Mouse (Mus musculus): ENCODE results near the gene Gtpbp8. TPM values are rescaled to one million over a fixed set of nuclear protein-coding genes. Genes with fewer than 3 reads are reported as not detected.
A peak's percentile ranks its signal among the peaks of the same experiment; 100 is the strongest.

Gtpbp8 gene
- polyA plus RNA-seq, 1 experiment from 2014 or later = 34.1 TPM

DNA sequence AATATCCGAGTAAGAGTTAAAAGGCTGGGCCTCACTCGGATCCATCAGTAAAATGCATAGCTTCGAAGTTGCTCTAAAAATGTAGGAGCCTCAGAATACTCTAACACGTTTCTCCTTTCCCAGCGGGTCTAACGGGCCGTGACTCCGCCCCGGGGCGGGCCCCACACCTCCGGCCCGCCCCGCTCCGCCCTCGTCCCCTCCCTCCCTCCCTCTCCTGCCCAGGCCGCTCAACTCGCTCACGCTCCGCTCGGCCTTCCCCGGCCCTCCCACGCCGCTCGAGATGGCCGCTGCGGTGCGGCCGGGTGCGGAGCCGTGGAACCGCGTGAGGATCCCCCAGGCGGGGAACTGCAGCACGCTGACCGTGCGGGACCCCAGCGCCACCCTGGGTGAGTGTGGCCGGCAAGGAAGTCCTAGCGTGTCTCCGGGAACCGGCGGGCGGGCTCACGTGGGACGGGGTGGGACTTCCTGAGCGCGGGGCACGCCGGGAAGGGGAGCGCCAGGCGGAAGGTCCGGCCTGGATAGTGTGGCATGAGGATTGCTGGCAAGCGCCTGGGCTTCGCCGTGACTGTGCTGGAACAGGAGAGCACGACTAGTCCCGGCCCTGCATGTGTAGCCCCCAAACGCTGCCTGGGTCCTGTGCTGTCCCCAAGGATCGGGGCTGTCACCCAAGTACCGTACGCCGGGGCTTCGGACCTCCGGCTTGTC is 21.9 kb downstream of the Gtpbp8 start, which contains the start of gene Nepro:
Gene Nepro (plus strand): TSS at position 219 of the 705 bp plus-strand sequence.
- Histone ChIP-seq H3K4me2 (peak within 1 kb of the TSS; percentile 74), H3K9ac (peak within 1 kb of the TSS; percentile 80), H3K27me3 (no peaks in the 10 kb centered on the region), H3K9me3 (replicated peaks) (no peaks in the 10 kb centered on the region), H3K27ac (peak within 1 kb of the TSS; percentile 87), H3K4me3 (peak within 1 kb of the TSS; percentile 76), H3K36me3 (ENCODE audit: poor library complexity, severe bottlenecking) (peaks cover 17% of the 10 kb centered on the region), H3K4me1 (peaks cover 21% of the 10 kb centered on the region)
- peak; percentile 97 for ATAC-seq
- under 1% methylated on average over 54 of the region's 64 CpGs for WGBS

DNA sequence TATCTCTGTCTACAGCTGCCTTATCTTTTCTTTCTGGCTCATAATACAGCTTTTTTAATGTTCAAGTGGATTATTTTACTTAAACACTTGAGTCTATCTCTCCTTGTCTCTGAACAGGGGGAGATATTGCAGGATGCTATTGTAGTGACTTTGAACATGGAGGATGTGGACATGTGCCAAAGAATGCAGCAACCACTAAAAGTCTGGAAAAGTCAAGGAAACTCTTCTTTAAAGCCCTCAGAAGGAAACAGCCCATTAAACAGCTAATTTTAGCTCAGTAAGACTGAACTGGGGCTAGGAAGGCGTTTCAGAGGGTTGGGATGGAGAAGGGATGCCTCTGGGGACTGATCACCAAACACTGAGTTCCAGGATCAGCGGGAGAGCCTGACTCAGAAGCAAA is 23.5 kb downstream of the Gtpbp8 start:
- ATAC-seq = no peak
- H3K4me2 ChIP-seq = no peak overlapping the region
- H3K4me3 ChIP-seq = no peak overlapping the region
- no peaks in the 10 kb centered on the region for H3K9me3 ChIP-seq (replicated peaks)
- H3K27ac ChIP-seq = no peak overlapping the region
- peaks cover 21% of the 10 kb centered on the region for H3K4me1 ChIP-seq
- no peaks in the 10 kb centered on the region for H3K27me3 ChIP-seq
- H3K36me3 ChIP-seq (ENCODE audit: poor library complexity, severe bottlenecking) = peaks cover 12% of the 10 kb centered on the region; the same call in 1 of the 2 replicates
- no peak overlapping the region for H3K9ac ChIP-seq
- 93% methylated on average over 2 of the region's 2 CpGs for WGBS

DNA sequence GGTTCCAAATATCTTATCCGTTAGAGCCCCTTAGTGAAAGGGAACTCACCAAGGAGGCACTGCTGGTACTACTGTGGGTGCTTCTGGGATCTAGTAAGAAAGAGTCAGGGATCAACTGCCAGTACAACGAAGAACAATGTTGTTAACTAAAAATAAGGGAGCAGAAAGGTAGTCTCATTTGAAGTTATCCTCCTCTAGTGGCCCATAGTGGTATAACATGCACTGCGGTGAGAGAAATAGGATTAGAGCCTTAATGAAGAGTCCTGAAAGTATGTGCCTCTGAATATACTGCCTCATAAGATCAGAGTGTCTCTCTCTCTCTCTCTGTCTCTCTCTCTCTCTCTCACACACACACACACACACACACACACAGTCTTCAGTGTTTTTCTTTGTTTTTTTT is 25.6 kb downstream of the Gtpbp8 start:
- Histone ChIP-seq H3K36me3 (ENCODE audit: poor library complexity, severe bottlenecking) (peaks cover 10% of the 10 kb centered on the region; the same call in 1 of the 2 replicates), H3K9ac (no peak overlapping the region), H3K4me3 (no peak overlapping the region), H3K27ac (no peak overlapping the region), H3K4me1 (peaks cover 27% of the 10 kb centered on the region), H3K4me2 (no peak overlapping the region), H3K9me3 (replicated peaks) (no peaks in the 10 kb centered on the region), H3K27me3 (no peaks in the 10 kb centered on the region)
- WGBS = 73% methylated on average over 3 of the region's 3 CpGs
- no peak for ATAC-seq

DNA sequence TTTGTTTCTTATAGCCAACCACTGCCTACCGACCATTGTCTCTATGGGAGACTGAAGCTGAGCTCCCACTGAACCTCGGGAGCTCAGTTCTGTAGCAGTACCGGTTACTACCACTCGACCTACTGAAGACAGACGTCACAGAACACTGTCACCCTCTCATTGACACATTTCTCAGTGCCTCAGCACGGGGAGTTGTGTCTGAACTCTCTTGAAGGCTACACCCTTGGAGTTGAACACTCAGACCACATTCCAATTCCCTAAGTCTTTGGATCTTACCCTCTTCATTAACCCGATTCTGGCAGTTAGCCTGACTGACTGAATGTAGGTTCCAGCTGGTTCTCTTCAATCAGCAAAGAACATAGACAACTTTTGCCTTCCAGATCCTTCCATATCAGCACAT is 26.8 kb downstream of the Gtpbp8 start:
- peaks cover 20% of the 10 kb centered on the region for H3K4me1 ChIP-seq
- peaks cover 10% of the 10 kb centered on the region; the same call in 1 of the 2 replicates for H3K36me3 ChIP-seq (ENCODE audit: poor library complexity, severe bottlenecking)
- H3K27ac ChIP-seq = no peak overlapping the region
- no peak for ATAC-seq
- 78% methylated on average over 7 of the region's 7 CpGs for WGBS
- no peaks in the 10 kb centered on the region for H3K9me3 ChIP-seq (replicated peaks)
- no peak overlapping the region for H3K4me2 ChIP-seq
- no peak overlapping the region for H3K4me3 ChIP-seq
- H3K27me3 ChIP-seq = no peaks in the 10 kb centered on the region
- H3K9ac ChIP-seq = no peak overlapping the region

DNA sequence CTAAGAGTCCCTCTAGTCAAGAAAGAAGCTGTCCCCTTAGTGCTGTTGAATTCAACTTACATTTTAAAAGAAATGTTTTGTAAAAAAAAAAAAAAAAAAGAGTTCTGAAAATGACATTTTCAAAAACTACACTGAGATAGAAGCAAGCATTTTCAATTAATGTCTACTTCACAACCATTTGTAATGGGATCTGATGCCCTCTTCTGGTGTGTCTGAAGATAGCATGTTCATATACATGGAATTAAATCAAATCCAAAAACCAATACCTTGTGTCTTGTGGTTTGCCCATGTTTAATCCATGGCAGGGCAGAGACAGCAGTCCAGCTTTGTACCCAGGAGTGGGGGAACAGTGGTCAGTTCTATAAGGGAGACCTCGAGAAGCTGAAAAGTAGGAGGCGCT is 28.3 kb downstream of the Gtpbp8 start:
- 75% methylated on average over 2 of the region's 2 CpGs for WGBS
- no peak for ATAC-seq

DNA sequence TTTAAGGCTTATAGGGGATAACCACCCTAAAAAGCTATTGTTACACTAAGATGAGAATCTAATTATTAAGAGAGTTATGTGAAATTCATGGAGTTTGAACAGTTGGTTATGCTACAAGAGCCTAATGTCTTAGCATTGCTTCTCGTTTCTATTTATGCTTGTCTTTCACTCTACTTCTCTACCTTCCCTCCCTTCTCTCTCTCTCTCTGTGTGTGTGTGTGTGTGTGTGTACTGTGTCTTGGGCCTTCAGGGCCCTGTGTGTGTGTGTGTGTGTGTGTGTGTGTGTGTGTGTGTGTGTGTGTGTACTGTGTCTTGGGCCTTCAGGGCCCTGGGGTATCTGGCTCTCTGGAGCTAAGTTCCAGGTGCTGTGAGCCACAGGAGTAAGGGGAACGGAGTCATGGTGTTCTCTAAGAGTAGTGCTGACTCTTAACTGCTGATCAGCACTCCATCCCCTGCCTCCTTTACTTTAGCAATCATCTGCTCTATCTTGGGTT is 29.0 kb downstream of the Gtpbp8 start:
- peaks cover 8% of the 10 kb centered on the region; the same call in 1 of the 2 replicates for H3K4me1 ChIP-seq
- no peak overlapping the region for H3K4me3 ChIP-seq
- peaks cover 10% of the 10 kb centered on the region; the same call in 1 of the 2 replicates for H3K36me3 ChIP-seq (ENCODE audit: poor library complexity, severe bottlenecking)
- ATAC-seq = peak; percentile 59
- H3K9me3 ChIP-seq (replicated peaks) = no peaks in the 10 kb centered on the region
- no peak overlapping the region for H3K9ac ChIP-seq
- 74% methylated on average over 2 of the region's 2 CpGs for WGBS
- no peaks in the 10 kb centered on the region for H3K27me3 ChIP-seq
- H3K4me2 ChIP-seq = no peak overlapping the region
- no peak overlapping the region for H3K27ac ChIP-seq

More for the DNA sequence above, 28.3 kb downstream of the Gtpbp8 start:
- Histone ChIP-seq H3K27ac (no peak overlapping the region), H3K4me2 (no peak overlapping the region), H3K36me3 (ENCODE audit: poor library complexity, severe bottlenecking) (peaks cover 10% of the 10 kb centered on the region; the same call in 1 of the 2 replicates), H3K9me3 (replicated peaks) (no peaks in the 10 kb centered on the region), H3K9ac (no peak overlapping the region), H3K4me1 (peaks cover 11% of the 10 kb centered on the region; the same call in 1 of the 2 replicates), H3K4me3 (no peak overlapping the region), H3K27me3 (no peaks in the 10 kb centered on the region)

DNA sequence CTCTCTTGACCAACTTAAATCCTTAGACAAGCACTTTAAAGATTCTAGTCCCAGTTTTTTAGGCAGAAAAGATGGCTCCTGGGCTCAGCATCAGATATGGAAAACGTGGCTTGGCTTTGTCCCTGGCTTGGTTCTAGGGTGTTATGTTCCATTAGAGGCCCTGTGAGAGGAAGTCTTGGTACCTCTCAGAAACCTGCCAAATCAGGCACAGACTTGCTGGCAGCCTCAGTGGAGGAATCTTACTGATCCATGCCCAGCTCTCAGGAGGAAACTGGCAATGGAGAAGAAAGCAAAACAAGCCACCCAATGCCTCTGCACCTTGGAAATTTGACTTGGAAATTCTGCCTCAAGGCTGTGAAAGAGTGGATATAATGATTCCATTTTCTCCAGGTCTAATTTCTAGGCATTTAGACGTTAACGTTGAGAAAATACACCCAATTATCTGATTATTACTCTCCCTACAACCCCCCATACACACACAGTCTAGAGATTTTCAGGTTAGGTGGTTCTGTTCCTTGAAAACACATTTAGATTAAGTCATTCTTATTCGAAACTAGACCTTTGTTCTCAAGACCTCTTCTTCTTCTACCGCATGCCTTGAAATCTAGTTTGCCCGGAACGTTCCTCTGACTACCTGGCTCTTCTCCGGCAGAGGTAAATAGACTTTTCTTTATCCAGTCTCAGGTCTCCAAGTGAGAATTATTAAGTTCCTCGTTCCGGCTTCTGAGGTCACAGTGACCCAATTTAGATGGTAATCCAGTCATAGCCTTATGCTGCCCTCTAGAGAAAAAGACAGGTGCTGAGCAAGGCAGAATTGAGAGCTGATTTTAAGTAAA is 29.6 kb downstream of the Gtpbp8 start:
- H3K27ac ChIP-seq = no peak overlapping the region
- peaks cover 8% of the 10 kb centered on the region; the same call in 1 of the 2 replicates for H3K4me1 ChIP-seq
- peaks cover 10% of the 10 kb centered on the region; the same call in 1 of the 2 replicates for H3K36me3 ChIP-seq (ENCODE audit: poor library complexity, severe bottlenecking)
- H3K4me2 ChIP-seq = no peak overlapping the region
- no peaks in the 10 kb centered on the region for H3K9me3 ChIP-seq (replicated peaks)
- H3K9ac ChIP-seq = peak overlapping the region; percentile 48; the same call in 1 of the 2 replicates
- ATAC-seq = peak; percentile 87
- H3K27me3 ChIP-seq = no peaks in the 10 kb centered on the region
- 27% methylated on average over 10 of the region's 10 CpGs for WGBS
- H3K4me3 ChIP-seq = no peak overlapping the region

DNA sequence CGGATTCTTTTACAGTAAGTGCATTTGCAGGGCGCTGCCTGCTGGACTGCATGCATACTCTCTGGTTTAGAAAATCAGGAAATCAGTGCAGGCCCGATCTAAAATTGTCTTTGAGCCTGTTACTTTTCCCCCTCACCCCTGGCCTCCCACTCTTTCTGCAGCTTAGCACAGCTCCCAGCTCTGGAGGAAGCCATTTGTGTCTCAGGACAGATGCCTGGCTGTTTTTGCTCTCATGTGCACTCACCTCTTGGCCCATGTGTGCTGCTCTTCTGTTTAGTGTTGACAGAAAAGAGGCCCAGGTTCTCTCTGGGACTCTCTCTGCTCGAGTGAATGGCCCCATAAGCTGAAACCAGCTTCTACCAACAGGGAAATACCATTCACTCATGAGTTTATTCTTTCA is 42.7 kb downstream of the Gtpbp8 start:
- Histone ChIP-seq H3K4me3 (no peak overlapping the region), H3K27me3 (no peaks in the 10 kb centered on the region), H3K36me3 (ENCODE audit: poor library complexity, severe bottlenecking) (no peaks in the 10 kb centered on the region), H3K27ac (peak overlapping the region; percentile 22), H3K4me1 (peaks cover 11% of the 10 kb centered on the region; the same call in 1 of the 2 replicates), H3K4me2 (no peak overlapping the region), H3K9ac (no peak overlapping the region), H3K9me3 (replicated peaks) (no peaks in the 10 kb centered on the region)
- no peak for ATAC-seq
- 57% methylated on average over 4 of the region's 4 CpGs for WGBS

DNA sequence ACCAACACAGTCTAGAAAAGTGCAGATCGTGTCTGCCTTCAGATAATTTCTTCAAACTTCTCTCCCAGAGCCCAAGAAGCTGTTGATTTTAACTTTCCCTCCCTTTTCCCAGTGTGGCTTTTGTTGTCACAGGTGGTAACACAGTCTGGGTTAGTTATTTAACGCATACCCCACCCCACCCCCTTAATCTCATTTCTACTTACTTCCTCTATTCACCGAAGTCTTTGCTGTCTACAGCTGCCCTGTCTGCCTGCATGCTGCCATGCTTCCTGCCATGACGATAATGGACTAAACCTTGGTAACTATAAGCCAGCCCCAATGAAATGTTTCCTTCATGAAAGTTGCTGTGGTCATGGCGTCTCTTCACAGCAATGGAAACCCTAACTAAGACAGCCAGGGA is 43.9 kb downstream of the Gtpbp8 start:
- 76% methylated on average over 5 of the region's 5 CpGs for WGBS
- H3K4me3 ChIP-seq = no peak overlapping the region
- no peaks in the 10 kb centered on the region for H3K36me3 ChIP-seq (ENCODE audit: poor library complexity, severe bottlenecking)
- H3K4me1 ChIP-seq = peaks cover 11% of the 10 kb centered on the region; the same call in 1 of the 2 replicates
- no peaks in the 10 kb centered on the region for H3K27me3 ChIP-seq
- H3K4me2 ChIP-seq = no peak overlapping the region
- H3K9ac ChIP-seq = no peak overlapping the region
- H3K9me3 ChIP-seq (replicated peaks) = no peaks in the 10 kb centered on the region
- H3K27ac ChIP-seq = no peak overlapping the region
- no peak for ATAC-seq

DNA sequence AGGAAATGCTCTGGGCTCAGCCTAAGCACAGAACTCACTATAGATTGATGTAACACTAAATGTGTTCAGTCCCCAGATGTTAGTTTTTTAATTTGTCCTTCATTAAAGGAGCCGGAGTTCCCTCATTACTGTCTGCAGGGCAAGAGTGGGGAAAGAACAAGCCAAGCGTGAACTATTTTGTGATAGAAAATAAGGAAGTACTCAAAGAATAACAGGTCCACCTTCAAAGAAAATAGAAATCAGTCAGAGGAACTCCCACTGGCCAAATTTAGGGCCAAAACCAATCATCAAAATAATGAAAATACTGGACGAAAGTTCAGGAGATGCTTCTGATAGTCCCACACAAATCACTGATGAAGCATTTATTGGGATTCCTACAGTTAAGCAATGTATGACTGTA is 45.0 kb downstream of the Gtpbp8 start:
- H3K9me3 ChIP-seq (replicated peaks) = no peaks in the 10 kb centered on the region
- H3K4me2 ChIP-seq = no peak overlapping the region
- no peak for ATAC-seq
- H3K4me1 ChIP-seq = peaks cover 12% of the 10 kb centered on the region
- 72% methylated on average over 3 of the region's 3 CpGs for WGBS
- H3K9ac ChIP-seq = no peak overlapping the region
- no peaks in the 10 kb centered on the region for H3K27me3 ChIP-seq
- no peaks in the 10 kb centered on the region for H3K36me3 ChIP-seq (ENCODE audit: poor library complexity, severe bottlenecking)
- H3K27ac ChIP-seq = no peak overlapping the region
- H3K4me3 ChIP-seq = no peak overlapping the region

DNA sequence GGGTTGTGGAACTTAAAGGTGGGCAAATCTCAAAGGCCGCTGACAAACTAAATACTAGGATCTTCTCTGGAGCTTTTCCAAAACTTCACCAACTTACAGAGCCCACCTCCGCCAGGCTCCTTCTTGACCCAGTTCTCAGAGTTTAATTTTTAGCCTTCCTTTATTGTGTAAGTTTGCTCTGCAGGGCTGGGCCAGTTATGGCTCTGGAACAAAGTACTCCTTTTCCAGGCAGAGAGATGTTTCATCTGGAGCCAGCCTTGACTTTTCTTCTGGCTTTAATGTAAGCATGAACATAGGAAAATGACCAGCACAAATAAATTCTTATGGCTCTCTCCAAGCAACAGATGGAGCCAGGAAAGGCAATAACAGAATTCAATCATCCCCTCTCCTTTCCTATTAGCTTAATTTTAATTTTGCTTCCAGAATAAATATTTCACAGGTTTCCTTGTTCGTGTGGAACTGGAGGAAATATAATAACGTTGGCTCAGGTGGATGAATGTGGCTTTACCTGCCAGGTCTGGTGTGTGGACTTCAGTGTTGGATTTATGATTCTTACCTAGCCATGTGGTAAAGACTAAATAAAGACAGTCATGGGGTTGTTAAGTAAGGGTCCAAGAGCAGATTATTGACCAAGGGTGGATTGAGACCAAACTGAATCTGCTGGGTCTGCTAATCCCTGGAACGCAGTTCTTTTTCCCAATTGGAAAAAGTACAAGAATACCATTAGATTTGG is 48.5 kb downstream of the Gtpbp8 start:
- ATAC-seq = no peak
- H3K4me3 ChIP-seq = no peak overlapping the region
- no peak overlapping the region for H3K9ac ChIP-seq
- H3K27me3 ChIP-seq = no peaks in the 10 kb centered on the region
- H3K4me1 ChIP-seq = peaks cover 9% of the 10 kb centered on the region
- H3K4me2 ChIP-seq = no peak overlapping the region
- WGBS = 94% methylated on average over 5 of the region's 5 CpGs
- no peak overlapping the region for H3K27ac ChIP-seq
- H3K9me3 ChIP-seq (replicated peaks) = no peaks in the 10 kb centered on the region
- H3K36me3 ChIP-seq (ENCODE audit: poor library complexity, severe bottlenecking) = no peaks in the 10 kb centered on the region
